Mouse (Mus musculus): Measurements from ENCODE around the gene Wdr74. TPM values are rescaled to one million over a fixed set of nuclear protein-coding genes. Genes with fewer than 3 reads are reported as not detected.

Gene Wdr74
- total RNA-seq (2023), result 10 to 100 TPM; 20.6 to 29.3 TPM

GRCm38 (mm10) chr19:8735389-8736159 is at the start of gene Wdr74:
Gene Wdr74 (plus strand): TSS chr19:8735827.

GRCm38 (mm10) chr19:8722907-8723573 is 12.6 kb upstream of the Wdr74 start, which contains the start of gene Slc3a2:
Gene Slc3a2 (minus strand): TSS chr19:8723369.

GRCm38 (mm10) chr19:8740603-8741002 is 5.0 kb downstream of the Wdr74 start, which contains the start of gene 1700092M07Rik:
Gene 1700092M07Rik (plus strand): TSS chr19:8740718.

GRCm38 (mm10) chr19:8741243-8741869 is 5.7 kb downstream of the Wdr74 start, which contains the start of gene Stx5a:
Gene Stx5a (plus strand): TSS chr19:8741413.

GRCm38 (mm10) chr19:8756635-8757387 is 21.2 kb downstream of the Wdr74 start, which contains the start of gene Nxf1:
Gene Nxf1 (plus strand): TSS chr19:8757073.

GRCm38 (mm10) chr19:8770567-8771270 is 35.1 kb downstream of the Wdr74 start, which contains the start of gene Tmem223:
Gene Tmem223 (plus strand): TSS chr19:8770996.

GRCm38 (mm10) chr19:8774086-8774835 is 38.6 kb downstream of the Wdr74 start, which contains the start of gene Tmem179b:
Gene Tmem179b (minus strand): TSS chr19:8774467.

GRCm38 (mm10) chr19:8786008-8786781 is 50.6 kb downstream of the Wdr74 start, which contains the start of gene Taf6l:
Gene Taf6l (minus strand): TSS chr19:8786417.

Other genes starting within 250 kb of the Wdr74 start
- gene Slc22a8, start 144.6 kb upstream of the Wdr74 start, total RNA-seq (2023), result not detected
- gene Slc22a6, start 117.8 kb upstream of the Wdr74 start, total RNA-seq (2023), result not detected
- gene Chrm1, start 72.0 kb upstream of the Wdr74 start, total RNA-seq (2023), result under 1 TPM; 0.22 to 0.57 TPM
- gene Slc3a2, start 12.5 kb upstream of the Wdr74 start, total RNA-seq (2023), result 100 to 1,000 TPM; 121 to 124 TPM
- gene 1700092M07Rik, start 4.9 kb downstream of the Wdr74 start, total RNA-seq (2023), result 1 to 10 TPM in 1 of 2 experiments, not detected in 1; 2.8 TPM
- 100 to 1,000 TPM; 125 to 152 TPM for gene Stx5a, start 5.6 kb downstream of the Wdr74 start, total RNA-seq (2023)
- 100 to 1,000 TPM; 133 to 147 TPM for gene Nxf1, start 21.2 kb downstream of the Wdr74 start, total RNA-seq (2023)
- gene Tmem223, start 35.2 kb downstream of the Wdr74 start, total RNA-seq (2023), result 10 to 100 TPM; 20.5 to 24.1 TPM
- gene Tmem179b, start 38.6 kb downstream of the Wdr74 start, total RNA-seq (2023), result 10 to 100 TPM; 75.5 to 83.0 TPM
- gene Taf6l, start 50.6 kb downstream of the Wdr74 start, total RNA-seq (2023), result 10 to 100 TPM; 11.3 to 11.5 TPM
- 10 to 100 TPM; 45.1 to 45.9 TPM for gene Polr2g, start 62.8 kb downstream of the Wdr74 start, total RNA-seq (2023)
- gene Zbtb3, start 66.7 kb downstream of the Wdr74 start, total RNA-seq (2023), result under 1 TPM; 0.79 to 0.98 TPM
- gene Ttc9c, start 83.5 kb downstream of the Wdr74 start, total RNA-seq (2023), result 10 to 100 TPM; 20.3 to 24.7 TPM
- 10 to 100 TPM; 89.7 to 97.5 TPM for gene Hnrnpul2, start 84.2 kb downstream of the Wdr74 start, total RNA-seq (2023)
- gene AC129217.1, start 93.9 kb downstream of the Wdr74 start, total RNA-seq (2023), result 1 to 10 TPM; 3.5 to 7.8 TPM
- 10 to 100 TPM; 55.1 to 64.1 TPM for gene Bscl2, start 101.6 kb downstream of the Wdr74 start, total RNA-seq (2023)
- not detected for gene Gng3, start 103.4 kb downstream of the Wdr74 start, total RNA-seq (2023)
- under 1 TPM; 0.20 to 0.36 TPM for gene Lrrn4cl, start 114.9 kb downstream of the Wdr74 start, total RNA-seq (2023)
- 10 to 100 TPM; 92.5 to 99.0 TPM for gene Ubxn1, start 135.7 kb downstream of the Wdr74 start, total RNA-seq (2023)
- 10 to 100 TPM; 19.7 to 21.0 TPM for gene Uqcc3, start 145.1 kb downstream of the Wdr74 start, total RNA-seq (2023)
- gene Lbhd1, start 147.9 kb downstream of the Wdr74 start, total RNA-seq (2023), result 10 to 100 TPM in 1 of 2 experiments, 1 to 10 TPM in 1; 9.9 to 17.6 TPM
- not detected for gene Gm49403, start 148.1 kb downstream of the Wdr74 start, total RNA-seq (2023)
- gene 1810009A15Rik, start 153.0 kb downstream of the Wdr74 start, total RNA-seq (2023), result 10 to 100 TPM; 20.5 to 27.8 TPM
- gene Gm49416, start 153.1 kb downstream of the Wdr74 start, total RNA-seq (2023), result 1 to 10 TPM; 6.1 to 8.2 TPM
- 10 to 100 TPM; 13.2 to 14.3 TPM for gene Ints5, start 157.2 kb downstream of the Wdr74 start, total RNA-seq (2023)
- gene Ganab, start 162.2 kb downstream of the Wdr74 start, total RNA-seq (2023), result 10 to 100 TPM; 79.7 to 91.5 TPM
- 10 to 100 TPM; 39.9 to 45.3 TPM for gene B3gat3, start 184.5 kb downstream of the Wdr74 start, total RNA-seq (2023)
- gene Rom1, start 193.5 kb downstream of the Wdr74 start, total RNA-seq (2023), result 1 to 10 TPM; 1.3 to 2.3 TPM
- gene Eml3, start 193.7 kb downstream of the Wdr74 start, total RNA-seq (2023), result 10 to 100 TPM; 48.3 to 52.7 TPM
- gene Mta2, start 206.0 kb downstream of the Wdr74 start, total RNA-seq (2023), result 100 to 1,000 TPM; 103 to 115 TPM
- 1 to 10 TPM; 6.4 to 9.1 TPM for gene Tut1, start 218.0 kb downstream of the Wdr74 start, total RNA-seq (2023)
- 100 to 1,000 TPM; 127 to 130 TPM for gene Eef1g, start 231.2 kb downstream of the Wdr74 start, total RNA-seq (2023)

Data from neutrophil, adult 59 days (primary cell).